Mouse (Mus musculus) liver, adult 2 months (tissue): ENCODE measurements around the gene Ednra.

Experiments
- CTCF ChIP-seq: fragments of 200-500 bp; IDR thresholded peaks from 2 replicates; pipeline ENCODE4 v1.5.1; 2011; ENCODE audit warnings: low read depth, low read length, control low read depth
- POLR2A ChIP-seq: fragments of 200-500 bp; IDR thresholded peaks from 2 replicates; pipeline ENCODE4 v1.6.1; 2011; ENCODE audit warnings: low read length, control low read depth; ENCODE audit not compliant: insufficient read depth; ENCODE audit errors: extremely low read depth

DNA sequence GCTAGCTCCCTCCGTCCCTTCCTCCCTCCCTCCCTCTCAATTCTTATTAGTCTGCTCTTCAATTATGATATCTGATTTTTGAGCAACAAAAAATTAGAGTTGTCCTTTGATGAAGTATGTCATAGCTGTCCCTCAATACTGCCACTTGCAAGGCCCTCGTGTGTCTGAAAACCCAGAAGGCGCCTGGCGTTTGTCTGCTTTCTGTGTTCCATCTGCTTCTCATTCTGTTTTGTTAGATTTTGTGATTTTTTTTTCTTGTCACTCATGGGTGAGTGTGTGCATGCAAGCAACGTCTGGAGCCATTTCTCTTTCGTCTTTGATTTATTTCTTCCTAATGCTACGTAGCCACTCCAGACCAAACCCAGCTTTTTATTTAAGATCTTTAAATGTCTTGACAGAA is 9.8 kb downstream of the Ednra start:
- TF ChIP-seq CTCF: no peak
- no peak for TF ChIP-seq POLR2A
